Mouse (Mus musculus): ENCODE data around the gene Lrrc41. TPM values are rescaled to one million over a fixed set of nuclear protein-coding genes. Genes with fewer than 3 reads are reported as not detected.

Lrrc41 gene
- total RNA-seq, 4 experiments from 2014 or later = 24.4 to 26.0 (median 25.7) TPM

- peak; percentile 60 for DNase-seq (ENCODE audit: low spot score)
These were observed 69.0 kb downstream of the Lrrc41 start for GRCm38 (mm10) chr4:116143891-116144717.

Other genes starting within 250 kb of the Lrrc41 start
- gene Mob3c, start 247.2 kb upstream of the Lrrc41 start, total RNA-seq (2022) = 1 to 10 TPM; 3.2 to 4.1 (median 3.4) TPM
- 10 to 100 TPM; 22.2 to 27.6 (median 25.6) TPM for gene Mknk1, start 236.1 kb upstream of the Lrrc41 start, total RNA-seq (2022)
- gene Kncn, start 190.9 kb upstream of the Lrrc41 start, total RNA-seq (2022) = not detected
- not detected for gene 6430628N08Rik, start 184.6 kb upstream of the Lrrc41 start, total RNA-seq (2022)
- gene Dmbx1, start 135.3 kb upstream of the Lrrc41 start, total RNA-seq (2022) = not detected
- gene Faah, start 57.3 kb upstream of the Lrrc41 start, total RNA-seq (2022) = under 1 TPM in 3 of 4 experiments, not detected in 1; 0.34 to 0.82 (median 0.49) TPM
- gene Nsun4, start 21.4 kb upstream of the Lrrc41 start, total RNA-seq (2022) = 10 to 100 TPM; 30.3 to 34.5 (median 32.7) TPM
- gene Uqcrh, start 198 bp upstream of the Lrrc41 start, total RNA-seq (2022) = 1,000 to 10,000 TPM; 1,639 to 1,931 (median 1,745) TPM
- gene Rad54l, start 48.4 kb downstream of the Lrrc41 start, total RNA-seq (2022) = under 1 TPM; 0.06 to 0.53 (median 0.17) TPM
- gene Pomgnt1, start 48.6 kb downstream of the Lrrc41 start, total RNA-seq (2022) = 10 to 100 TPM; 58.8 to 63.2 (median 62.0) TPM
- 1 to 10 TPM; 3.6 to 5.3 (median 4.9) TPM for gene Lurap1, start 76.1 kb downstream of the Lrrc41 start, total RNA-seq (2022)
- gene Tspan1, start 92.3 kb downstream of the Lrrc41 start, total RNA-seq (2022) = under 1 TPM in 1 of 4 experiments, not detected in 3; 0.55 TPM
- not detected for gene 1700042G07Rik, start 98.1 kb downstream of the Lrrc41 start, total RNA-seq (2022)
- not detected for gene Gm49337, start 98.1 kb downstream of the Lrrc41 start, total RNA-seq (2022)
- 10 to 100 TPM in 3 of 4 experiments, 1 to 10 TPM in 1; 8.5 to 14.9 (median 11.9) TPM for gene Pik3r3, start 146.3 kb downstream of the Lrrc41 start, total RNA-seq (2022)